Mouse (Mus musculus) left cerebral cortex, adult 8-10 months (tissue): ENCODE data around the gene Pitpnm2. TPM values are rescaled to one million over a fixed set of nuclear protein-coding genes. Genes with fewer than 3 reads are reported as not detected.

ENCODE experiments used
- DNase-seq, 2 experiments: peaks; one replicate each; pipeline ENCODE4 v3.0.0; 2022; ENCODE audit warnings: low spot score in 2 of 2
- total RNA-seq, 4 experiments: library from RNA; stranded (reverse); gene quantifications; 2 replicates each; pipeline ENCODE4 v1.2.4; 2022

Pitpnm2 gene
- total RNA-seq, 4 experiments from 2014 or later, result 235 to 257 (median 249) TPM

DNA sequence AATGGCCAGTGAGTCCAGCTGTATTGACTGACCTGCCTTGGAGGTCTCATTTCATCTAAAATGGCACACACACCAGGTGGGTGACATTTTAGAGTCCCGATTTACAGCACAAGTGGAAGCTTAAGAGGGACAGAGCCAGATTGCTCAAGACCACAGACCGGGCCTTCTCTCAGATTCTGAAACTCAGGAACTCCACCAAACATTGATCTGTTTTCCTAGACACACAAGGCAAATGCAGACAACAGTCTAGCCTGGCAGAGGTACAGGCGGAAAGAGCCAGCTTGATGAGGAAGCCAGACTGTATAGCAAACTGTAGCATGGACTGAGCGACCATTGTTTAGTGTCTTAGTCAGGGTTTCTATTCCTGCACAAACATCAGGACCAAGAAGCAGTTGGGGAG, 46.3 kb downstream of the Pitpnm2 start:
- no peak for DNase-seq

DNA sequence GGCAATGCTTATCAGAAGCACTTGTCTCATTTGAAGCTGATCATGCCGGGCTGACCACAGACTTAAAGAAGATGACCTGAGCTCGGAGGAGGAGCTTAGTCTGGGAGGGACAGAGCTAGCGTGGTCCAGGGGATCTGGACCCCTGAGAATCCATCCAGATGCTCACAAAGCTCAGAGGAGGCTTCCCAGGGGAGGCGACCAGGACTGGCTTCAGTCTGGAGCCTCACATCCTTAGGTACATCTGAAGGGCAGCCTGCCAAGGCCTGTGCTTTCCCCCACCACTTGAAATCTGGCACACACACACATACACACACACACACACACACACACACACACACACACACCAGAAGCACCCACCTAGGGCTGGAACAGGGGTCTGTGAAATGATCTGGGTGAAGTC, 47.5 kb downstream of the Pitpnm2 start:
- DNase-seq, result no peak

DNA sequence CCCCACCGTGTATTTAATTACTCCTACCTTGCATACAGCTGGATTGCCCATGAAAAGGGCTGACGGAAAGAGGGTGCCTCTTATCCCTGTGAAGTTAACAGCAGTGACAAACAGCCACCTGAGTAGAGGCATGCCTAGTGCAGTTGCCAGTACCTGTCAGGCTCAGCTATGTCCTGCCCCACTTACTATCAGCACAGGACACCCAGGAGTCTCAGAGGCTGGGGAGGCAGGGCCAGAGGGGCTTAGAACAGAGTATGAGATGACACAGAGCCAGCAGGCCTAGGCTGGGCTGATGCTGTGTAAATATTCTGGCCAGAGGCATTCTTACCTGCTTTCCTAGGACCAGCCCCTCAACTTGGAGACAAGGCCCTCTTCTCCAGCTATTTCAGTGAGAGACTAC, 48.0 kb downstream of the Pitpnm2 start:
- DNase-seq, result no peak

DNA sequence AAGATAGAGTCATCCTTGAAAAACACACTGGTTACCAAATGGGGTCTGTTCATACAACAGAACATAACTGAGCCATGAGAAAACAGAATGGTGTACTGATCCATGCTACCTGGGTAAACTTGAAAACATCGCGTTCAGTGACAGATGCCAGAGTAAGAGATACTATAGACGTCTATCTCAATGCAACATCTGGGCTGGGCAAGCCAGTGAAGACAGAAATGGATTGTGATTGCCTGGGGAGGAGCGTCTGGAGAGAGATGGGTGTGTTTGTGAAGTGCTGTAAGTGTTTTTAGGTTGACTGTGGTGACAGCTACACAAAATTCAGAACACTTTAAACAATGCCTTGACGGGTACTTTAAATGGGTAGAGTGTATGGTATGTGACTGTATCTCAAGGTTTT, 48.7 kb downstream of the Pitpnm2 start:
- DNase-seq, result no peak

DNA sequence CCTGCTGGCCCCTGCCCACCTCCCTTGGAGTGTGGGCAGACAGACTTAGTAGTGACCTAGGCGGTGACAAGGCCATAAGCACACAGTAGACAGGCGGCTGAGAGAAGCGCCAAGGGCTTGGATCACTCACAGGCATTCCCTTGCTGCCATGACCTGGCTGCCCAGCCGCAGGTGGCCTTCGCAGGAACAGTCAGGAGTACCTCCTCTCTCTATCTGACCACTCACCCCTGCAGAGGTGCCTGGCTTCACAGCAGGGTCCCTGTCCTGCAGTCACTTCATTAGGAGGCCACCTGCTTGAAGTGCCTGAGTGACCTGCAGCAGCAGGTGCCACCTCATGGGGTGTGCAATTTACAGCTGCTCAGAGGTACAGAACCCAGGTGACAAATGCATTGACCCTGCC, 50.4 kb downstream of the Pitpnm2 start:
- DNase-seq, result no peak

- no peak for DNase-seq
Measured at GRCm38 (mm10) chr5:124198473-124198872, 51.1 kb downstream of the Pitpnm2 start.

DNA sequence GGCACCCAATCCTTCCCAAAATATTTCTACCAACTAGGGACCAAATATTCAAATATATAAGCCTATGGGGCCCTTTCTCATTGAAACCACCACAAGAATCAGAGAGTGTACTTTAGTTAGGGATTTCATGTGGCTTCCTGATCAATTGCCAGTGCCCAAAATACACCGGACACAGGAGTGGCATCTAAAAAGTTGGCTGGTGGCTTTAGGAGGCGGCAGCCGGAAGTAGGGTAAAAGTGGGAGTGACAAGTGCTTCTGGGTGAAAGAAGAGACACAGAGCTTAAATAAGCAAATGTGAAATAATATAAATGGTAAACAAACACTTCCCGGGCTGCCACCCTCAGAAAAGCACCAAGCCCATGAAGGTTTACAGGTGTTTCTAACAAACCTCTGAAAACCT, 53.5 kb downstream of the Pitpnm2 start:
- DNase-seq, result no peak

DNA sequence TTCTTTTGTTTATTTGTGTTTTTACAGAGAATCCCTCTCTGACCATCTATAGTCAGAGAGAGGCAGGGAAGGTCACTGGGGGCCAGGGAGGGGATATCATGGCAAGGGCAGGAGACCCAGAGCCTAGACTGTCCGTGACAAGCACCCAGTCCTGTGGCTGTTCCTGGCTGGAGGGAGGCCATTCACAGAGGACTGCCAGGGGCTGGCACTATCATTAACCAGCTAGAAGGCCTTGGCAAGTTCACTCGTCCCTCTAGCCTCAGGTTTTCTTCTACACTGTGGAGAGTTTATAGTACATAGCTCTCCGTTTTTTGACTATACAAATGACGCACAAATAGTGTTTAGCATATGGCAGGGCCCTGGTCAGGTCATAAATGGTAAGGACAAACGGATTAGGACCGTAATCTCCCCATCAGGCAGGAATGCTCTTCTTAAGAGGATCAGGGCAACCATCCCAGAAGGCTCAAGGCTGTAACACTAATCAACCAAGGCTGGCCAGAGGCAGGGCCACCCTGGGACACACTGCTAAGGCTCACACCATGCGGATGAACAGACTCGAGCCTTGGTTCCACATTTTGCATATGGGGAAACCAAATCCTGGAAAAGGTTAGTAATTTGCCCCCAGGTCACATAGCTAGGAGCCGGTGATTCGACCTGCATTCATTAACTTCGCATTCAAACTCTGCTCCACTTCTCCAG, 55.0 kb downstream of the Pitpnm2 start:
- no peak for DNase-seq

GRCm38 (mm10) chr5:124193286-124194112, 56.1 kb downstream of the Pitpnm2 start:
- no peak for DNase-seq

DNA sequence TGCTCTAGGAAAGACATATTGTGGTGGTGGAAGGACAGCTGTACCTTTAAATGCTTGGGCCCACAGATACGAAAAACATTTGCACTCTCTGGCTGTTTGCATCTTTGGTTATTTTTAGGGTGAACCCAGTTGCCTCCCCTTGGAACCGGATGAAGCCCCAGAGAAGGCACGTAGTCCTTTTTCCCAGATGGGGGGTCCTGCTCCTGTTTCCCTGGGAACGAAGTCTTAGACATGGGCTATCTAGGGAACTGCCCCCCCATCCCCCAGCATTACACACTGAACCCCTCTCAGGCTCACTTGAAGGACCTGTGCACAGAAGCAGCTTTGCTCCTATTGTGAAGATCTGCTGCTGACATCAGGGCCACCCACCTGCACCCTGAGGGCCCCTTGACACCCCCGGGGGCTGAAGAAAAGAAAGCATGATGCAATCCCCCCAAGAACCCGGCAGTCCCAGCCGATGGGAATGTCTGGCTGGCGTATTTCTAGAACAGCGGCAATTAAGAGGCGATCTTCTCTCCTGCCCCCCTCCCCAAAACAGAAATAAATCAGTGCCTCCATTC, 56.8 kb downstream of the Pitpnm2 start:
- no peak for DNase-seq

DNA sequence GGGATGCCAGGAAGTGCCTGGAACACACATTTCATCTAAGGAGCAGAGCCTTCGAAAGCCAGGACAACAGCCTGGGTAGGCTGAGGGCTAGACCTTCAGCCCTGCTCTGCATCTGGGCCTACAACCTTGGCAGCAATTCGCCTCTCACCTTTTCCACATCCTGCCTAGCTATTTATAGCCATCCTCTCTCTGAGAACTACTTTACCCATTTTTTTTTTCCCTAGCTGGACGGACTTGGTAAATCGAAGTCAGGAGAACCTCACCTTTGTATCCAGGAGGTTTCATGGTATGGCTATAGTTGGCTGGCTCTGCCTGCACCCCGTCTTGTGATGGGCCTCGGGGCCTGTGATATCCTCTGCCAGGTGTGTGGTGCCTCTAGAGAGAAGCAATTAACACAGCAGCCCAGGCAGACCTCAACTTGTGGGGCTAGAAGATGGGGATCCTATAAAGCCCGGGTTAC, 57.3 kb downstream of the Pitpnm2 start:
- no peak for DNase-seq

DNA sequence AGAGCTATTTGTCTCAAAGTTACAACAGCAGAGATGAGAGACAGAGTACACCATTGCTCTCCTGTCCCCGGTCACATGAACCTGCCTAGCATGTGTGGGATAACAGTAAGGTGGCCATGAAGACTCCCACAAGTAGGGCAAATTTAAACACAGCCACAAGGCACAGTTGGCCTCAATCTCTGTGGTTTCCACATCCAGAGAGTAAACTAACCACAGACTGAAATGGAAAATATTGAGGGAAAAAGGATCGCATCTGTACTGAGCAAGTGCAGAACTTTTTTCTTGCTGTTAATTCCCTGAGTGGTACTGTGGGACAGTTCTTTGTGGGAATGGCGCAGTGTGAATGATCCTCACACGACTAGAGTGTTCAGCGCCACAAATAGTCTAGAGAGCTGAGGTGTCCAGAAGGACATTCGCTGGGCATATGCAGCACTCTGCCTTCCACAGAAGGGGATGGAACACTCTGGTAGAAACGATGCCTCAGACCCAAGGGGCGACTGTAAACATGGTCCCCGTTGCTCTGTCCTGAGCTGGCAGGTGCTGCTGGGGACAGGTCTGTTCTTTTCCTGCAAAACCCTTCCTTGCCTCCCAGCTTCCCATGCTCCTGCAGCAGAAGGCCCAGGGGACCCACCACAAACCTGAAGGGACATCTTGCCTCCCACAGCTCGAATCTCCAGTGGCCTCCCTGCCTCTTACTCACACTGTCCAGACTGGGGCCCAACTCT, 59.3 kb downstream of the Pitpnm2 start:
- no peak for DNase-seq

GRCm38 (mm10) chr5:124189572-124189981, 60.0 kb downstream of the Pitpnm2 start:
- no peak for DNase-seq

GRCm38 (mm10) chr5:124187508-124188311, 61.9 kb downstream of the Pitpnm2 start:
- peak in 1 of 2 experiments; percentile 83 for DNase-seq

DNA sequence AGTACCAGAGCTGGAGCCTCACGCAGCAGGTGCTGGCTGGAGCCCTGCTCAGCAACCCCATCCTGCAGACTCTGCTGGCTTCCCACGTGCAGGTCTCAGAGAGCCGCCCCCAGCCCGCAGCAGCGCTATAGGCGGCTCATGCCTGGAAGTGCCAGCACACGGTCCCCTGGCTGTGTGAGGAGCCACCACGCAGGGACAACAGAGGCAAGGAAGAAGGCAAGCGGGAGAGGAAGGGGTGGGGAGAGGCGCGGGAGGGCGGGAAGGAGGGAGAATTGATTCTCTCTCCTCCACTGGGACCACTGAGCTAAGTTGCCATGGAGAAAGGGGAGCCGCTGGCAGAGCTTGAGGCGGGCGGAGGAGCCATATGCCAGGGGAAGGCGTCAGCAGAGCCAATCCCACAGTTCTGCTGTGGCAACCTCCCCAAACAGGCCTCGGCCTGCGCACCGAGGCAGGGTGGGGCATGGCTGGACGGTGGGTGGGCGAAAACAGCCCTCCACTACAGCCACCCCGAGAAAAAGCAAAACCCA, 62.5 kb downstream of the Pitpnm2 start:
- DNase-seq, result peak; percentile 58 to 81

DNA sequence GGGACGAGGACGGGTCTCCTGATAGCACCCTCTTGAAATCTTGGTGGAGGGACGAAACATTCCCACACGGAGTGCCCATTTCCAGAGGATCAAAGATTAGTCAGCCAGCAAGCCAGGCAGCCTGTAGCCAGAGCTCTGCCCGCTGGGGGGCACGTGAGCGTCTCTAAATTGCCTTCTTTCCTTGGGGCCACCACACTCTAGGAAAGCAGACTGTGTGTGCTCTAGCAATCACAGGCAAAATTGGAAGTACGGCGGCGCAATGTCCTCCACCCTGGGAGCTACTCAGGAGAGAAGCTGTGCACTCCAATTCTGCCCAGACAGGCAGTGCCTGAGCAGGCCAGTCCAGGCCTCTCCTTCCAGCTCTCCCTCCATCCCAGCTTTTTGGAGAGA, 63.1 kb downstream of the Pitpnm2 start:
- peak in 1 of 2 experiments; percentile 57 for DNase-seq

DNA sequence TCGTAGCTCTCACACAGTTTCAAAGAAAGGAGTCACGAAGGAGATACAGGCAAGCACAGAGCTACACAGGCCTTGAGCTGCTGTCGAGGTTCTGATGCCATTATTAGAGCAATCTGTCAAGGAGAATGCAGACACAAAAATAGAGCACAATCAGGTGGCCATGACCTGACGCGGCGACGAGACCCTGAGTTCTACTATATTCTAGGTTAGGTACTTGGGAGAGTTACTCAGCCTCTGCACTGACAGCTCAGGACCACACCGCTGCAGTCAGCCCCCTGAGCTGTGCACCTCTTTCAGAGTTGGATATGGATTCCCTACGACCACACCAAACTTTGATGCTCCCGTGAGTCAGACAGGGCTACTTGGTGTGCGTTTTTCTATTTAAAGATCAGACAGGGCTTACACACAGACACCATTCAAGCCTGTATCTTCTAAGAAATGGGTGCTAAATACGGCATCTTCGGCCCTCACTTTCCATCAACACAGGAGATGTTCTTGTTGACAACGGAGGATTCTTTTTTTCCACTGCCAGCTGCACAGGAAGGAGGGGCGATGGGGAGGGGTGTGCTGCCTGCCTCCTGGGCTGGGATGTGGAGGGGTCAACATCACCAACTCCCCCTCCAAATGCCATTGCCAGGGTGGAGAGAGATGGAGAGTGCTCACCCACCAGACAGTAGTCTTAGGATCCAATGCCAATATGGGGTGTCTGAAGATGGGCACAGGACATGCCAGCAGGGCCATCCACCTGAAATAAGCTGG, 63.7 kb downstream of the Pitpnm2 start:
- DNase-seq, result no peak

GRCm38 (mm10) chr5:124184898-124185701, 64.5 kb downstream of the Pitpnm2 start:
- peak in 1 of 2 experiments; percentile 57 for DNase-seq

DNA sequence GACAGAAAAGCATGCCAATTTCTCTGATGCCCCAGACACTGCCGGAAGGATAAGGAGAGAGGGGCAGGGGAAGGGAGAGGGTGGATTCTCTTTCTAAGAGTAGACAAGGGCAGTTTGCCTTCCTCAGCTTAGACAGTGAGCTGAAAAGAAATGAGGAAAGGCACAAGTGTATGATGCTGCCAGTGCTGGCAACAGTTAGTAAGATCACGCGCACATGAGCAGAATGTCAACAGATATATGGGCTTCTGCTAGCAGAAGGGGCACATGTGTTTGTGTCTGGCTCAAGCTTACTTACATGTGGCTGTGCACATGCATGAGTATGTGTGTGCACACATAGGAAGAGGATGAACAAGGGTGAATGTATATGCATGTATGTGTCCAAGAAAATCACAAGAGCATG, 65.4 kb downstream of the Pitpnm2 start:
- no peak for DNase-seq
